Mouse (Mus musculus): Measurements from ENCODE around the gene Ppp1r14a.

Gene Ppp1r14a

GRCm38 (mm10) chr7:29334156-29334555 is 45.0 kb downstream of the Ppp1r14a start:
- no peak for DNase-seq (ENCODE audit: low spot score)

- DNase-seq (ENCODE audit: low spot score), result no peak
These were observed 46.2 kb downstream of the Ppp1r14a start for GRCm38 (mm10) chr7:29335276-29335675.

GRCm38 (mm10) chr7:29335841-29336671 is 46.9 kb downstream of the Ppp1r14a start:
- DNase-seq (ENCODE audit: low spot score), result no peak

- DNase-seq (ENCODE audit: low spot score), result no peak
These were observed 47.7 kb downstream of the Ppp1r14a start for GRCm38 (mm10) chr7:29336795-29337319.

GRCm38 (mm10) chr7:29337766-29338165 is 48.7 kb downstream of the Ppp1r14a start:
- DNase-seq (ENCODE audit: low spot score), result no peak

- DNase-seq (ENCODE audit: low spot score), result no peak
These were observed 49.3 kb downstream of the Ppp1r14a start for GRCm38 (mm10) chr7:29338351-29338919.

GRCm38 (mm10) chr7:29338984-29339679 is 50.0 kb downstream of the Ppp1r14a start:
- DNase-seq (ENCODE audit: low spot score), result no peak

GRCm38 (mm10) chr7:29340247-29340646 is 51.1 kb downstream of the Ppp1r14a start:
- DNase-seq (ENCODE audit: low spot score), result no peak

- DNase-seq (ENCODE audit: low spot score), result no peak
These were observed 51.7 kb downstream of the Ppp1r14a start for GRCm38 (mm10) chr7:29340838-29341237.

GRCm38 (mm10) chr7:29341722-29342121 is 52.6 kb downstream of the Ppp1r14a start:
- no peak for DNase-seq (ENCODE audit: low spot score)

- no peak for DNase-seq (ENCODE audit: low spot score)
These were observed 53.5 kb downstream of the Ppp1r14a start for GRCm38 (mm10) chr7:29342489-29343092.
